Mouse (Mus musculus) adrenal gland, postnatal 10 days (tissue): ENCODE measurements at regions not wholly inside any gene's neighbourhood (a gene's known extent, or its start where the extent isn't known, plus 50 kb on each side); places are given as distances from the start of the nearest gene placed in this dataset.
A peak's percentile ranks its signal among the peaks of the same experiment; 100 is the strongest.

Source experiments
- DNase-seq: peaks from one replicate; pipeline ENCODE4 v3.0.0; 2021; ENCODE audit warnings: mixed read lengths

DNA sequence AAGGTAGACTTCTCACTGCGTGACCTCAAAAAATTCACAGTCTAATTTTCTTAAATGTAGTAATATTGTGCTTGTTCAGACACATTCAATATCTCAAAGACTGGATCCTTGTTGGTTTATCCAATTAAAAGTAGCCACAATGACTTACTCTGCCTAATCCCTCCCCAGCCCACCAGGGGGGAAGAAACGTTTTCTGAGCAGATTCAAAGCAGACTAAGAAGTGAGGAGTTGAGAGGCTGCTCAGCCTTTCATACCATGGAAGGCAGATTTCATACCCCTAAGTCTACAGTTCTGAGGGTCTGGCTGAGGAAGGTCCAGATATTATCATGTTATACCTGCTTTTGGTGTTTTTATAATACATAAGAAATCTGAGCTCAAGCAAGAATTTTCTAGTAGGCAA is 604.7 kb downstream of the Rps29 start:
- no peak for DNase-seq

- no peak for DNase-seq
These were observed 617.2 kb downstream of the Rps29 start for GRCm38 (mm10) chr12:68541811-68542210.

DNA sequence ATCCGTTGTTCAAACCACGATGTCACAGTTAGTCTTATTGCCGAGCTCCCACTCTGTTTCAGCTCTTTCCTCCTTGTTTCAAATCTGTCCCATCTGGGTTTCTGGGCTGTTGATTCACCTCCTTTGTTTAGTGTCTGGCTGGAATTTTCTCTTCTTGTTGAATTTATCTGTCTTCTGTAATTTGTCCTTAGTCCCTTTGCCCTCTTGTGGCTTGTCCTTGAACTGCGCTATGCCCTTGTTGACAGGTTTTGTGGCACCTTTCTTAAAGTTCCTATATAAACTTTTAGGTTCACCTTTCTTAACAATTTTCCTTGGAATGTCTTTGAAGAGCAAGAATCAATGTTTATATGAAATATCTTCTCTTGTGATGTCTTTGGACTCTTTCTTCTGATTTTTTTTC is 658.2 kb downstream of the Rps29 start:
- no peak for DNase-seq

GRCm38 (mm10) chr12:68463032-68463431 is 696.0 kb downstream of the Rps29 start:
- peak; percentile 6 for DNase-seq

GRCm38 (mm10) chr12:68458196-68458595 is 700.8 kb downstream of the Rps29 start:
- no peak for DNase-seq

DNA sequence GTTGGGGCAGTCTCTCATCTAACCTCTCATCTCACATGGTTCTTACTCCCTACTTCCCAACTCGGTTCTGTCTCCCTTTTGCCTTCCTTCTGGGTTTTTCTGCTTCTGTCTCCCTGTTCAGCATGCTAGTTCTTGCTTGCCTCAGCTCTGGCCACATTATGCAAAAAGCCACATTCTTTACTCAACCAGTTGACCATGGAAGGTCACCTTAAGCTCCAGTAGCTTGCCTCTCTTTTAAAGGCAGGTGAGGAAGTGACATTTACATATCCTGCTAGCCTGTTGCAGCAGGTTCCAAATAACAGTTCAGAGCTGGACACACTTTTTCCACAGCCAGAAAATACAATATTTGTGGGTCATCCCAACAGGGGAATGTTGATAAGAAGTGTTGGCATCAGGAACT is 732.4 kb downstream of the Rps29 start:
- no peak for DNase-seq

GRCm38 (mm10) chr12:68425006-68425405 is 734.0 kb downstream of the Rps29 start:
- DNase-seq = no peak
